Comparison of ENCODE assay signal across 21 mouse cellular contexts in the genomic region with DNA sequence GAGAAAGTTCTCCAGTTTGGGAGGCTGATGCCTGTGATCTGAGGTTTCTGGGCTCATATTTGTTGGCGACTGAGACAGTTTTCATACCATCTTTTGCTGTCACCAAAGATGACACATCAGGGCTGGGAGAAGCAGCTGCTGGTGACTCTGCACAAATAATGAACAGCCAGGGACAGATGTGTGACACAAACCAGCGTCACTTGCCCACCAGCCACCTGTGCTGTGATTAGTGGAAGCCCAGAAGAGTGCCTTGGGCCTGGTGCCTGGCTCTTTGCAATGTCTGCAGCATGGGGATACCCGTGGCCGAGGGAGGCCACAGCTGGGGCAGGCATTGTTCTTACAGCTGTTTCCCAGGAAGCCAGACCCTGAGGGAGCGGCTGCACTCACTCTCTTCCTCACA.
A peak's percentile ranks its signal among the peaks of the same experiment; 100 is the strongest.
DNase-seq lines count a peak whose midpoint lies in the region; ATAC-seq and TF ChIP-seq lines count a peak whose summit lies in the region.
"Had no signal": no experiment of that assay in that cellular context is flagged by ENCODE, and none has a peak within 500 bp of the region (broad histone marks: within the 10 kb centered on the region; RNA-seq: fewer than 3 reads in every experiment).

No protein-coding gene starts in this region.

- WGBS in heart, adult 2 months = 44% methylated on average over 5 of the region's 5 CpGs

- no peaks in the 10 kb centered on the region for H3K79me2 ChIP-seq in heart, adult 2 months (replicated peaks; ENCODE audit: control insufficient read depth, insufficient read depth, low read length)

- TF ChIP-seq EP300 in heart, adult 2 months (IDR thresholded peaks at IDR 0.05; ENCODE audit: insufficient read depth, low read depth, low read length) = no peak

- TF ChIP-seq CTCF in heart, adult 2 months (IDR thresholded peaks at IDR 0.05) = no peak

- no peak overlapping the region for H3K4me3 ChIP-seq in heart, adult 2 months
- H3K4me3 ChIP-seq: embryonic facial prominence, embryonic 15.5 days; forebrain, embryonic 15.5 days; heart, embryonic 10.5 days had no signal

- H3K9ac ChIP-seq in heart, adult 2 months (ENCODE audit: low read depth, low read length) = no peak overlapping the region
- H3K9ac ChIP-seq: embryonic facial prominence, embryonic 15.5 days; forebrain, embryonic 15.5 days had no signal

- TF ChIP-seq POLR2A in heart, adult 2 months (IDR thresholded peaks at IDR 0.05; ENCODE audit: insufficient read depth, low read depth, low read length) = no peak

- peak; percentile 12 for DNase-seq in heart, postnatal 4 days
- DNase-seq in heart, adult 2 months = no peak
- DNase-seq in right cerebral cortex, adult 18-20 months = peak; percentile 31
- no peak for DNase-seq in right cerebral cortex, postnatal 14 days
- DNase-seq in brain, adult 2 months (ENCODE audit: low read depth, low spot score) = peak; percentile 56
- no peak for DNase-seq in natural killer cell, adult 2 months (ENCODE audit: low spot score in 2 of 2)
- DNase-seq: cerebellum, adult 2 months; cerebellum, postnatal 25 days; embryo, embryonic 11 days; kidney, adult 2 months; layer of hippocampus, adult 9-11 months; left cerebral cortex, postnatal 4 days; lung, postnatal 4 days; midbrain, embryonic 14.5 days; right cerebral cortex, postnatal 25 days; thymus, postnatal 14 days had no signal

- intact Hi-C loops in heart, adult 2 months (cut with DNase I) = no loop called here

- ATAC-seq in erythroblast, adult 5-6 weeks (replicated peaks; ENCODE audit: low FRiP score, poor library complexity, severe bottlenecking) = no peak
- ATAC-seq: forebrain, embryonic 15.5 days had no signal

- H3K4me1 ChIP-seq in heart, adult 2 months (ENCODE audit: control insufficient read depth, insufficient read depth, low read length) = no peaks in the 10 kb centered on the region
- H3K4me1 ChIP-seq: embryonic facial prominence, embryonic 15.5 days; heart, embryonic 10.5 days had no signal

- no peaks in the 10 kb centered on the region for H3K27me3 ChIP-seq in heart, adult 2 months (ENCODE audit: control insufficient read depth, insufficient read depth, low read length)
- H3K27me3 ChIP-seq: embryonic facial prominence, embryonic 15.5 days; forebrain, embryonic 15.5 days had no signal

- no peaks in the 10 kb centered on the region for H3K36me3 ChIP-seq in heart, adult 2 months (ENCODE audit: control insufficient read depth, insufficient read depth, low read length)
- H3K36me3 ChIP-seq: embryonic facial prominence, embryonic 15.5 days; forebrain, embryonic 15.5 days; heart, embryonic 10.5 days had no signal

- no peak overlapping the region for H3K27ac ChIP-seq in heart, adult 2 months
- H3K27ac ChIP-seq: embryonic facial prominence, embryonic 15.5 days; forebrain, embryonic 15.5 days; heart, embryonic 10.5 days; kidney, postnatal 0 days had no signal

Comparison
In these comparisons a context has a peak if more than half of its experiments do, and no peak if none do; other contexts are left out.
1. DNase-seq: peak in heart, postnatal 4 days (single experiment), right cerebral cortex, adult 18-20 months (single experiment) and brain, adult 2 months (single experiment); none in heart, adult 2 months (0 of 2), right cerebral cortex, postnatal 14 days (single experiment) and natural killer cell, adult 2 months (0 of 2).